Mouse (Mus musculus): Measurements from ENCODE around the gene Zg16.
"Not testable (repeated sequence)": the region's sequence is repeated elsewhere in the genome, so short reads cannot be mapped to it uniquely, and the experiment has no call there.

The Zg16 gene

GRCm38 (mm10) chr7:127087278-127088010 lies at the start of gene Zg16:
Gene Zg16, minus strand, starts transcription at chr7:127087328.
- not testable (repeated sequence) for DNase-seq

GRCm38 (mm10) chr7:127136181-127137071 lies 49.3 kb upstream of the Zg16 start:
- DNase-seq, result no peak

- no peak for DNase-seq
Observed at GRCm38 (mm10) chr7:127134821-127135447, 47.8 kb upstream of the Zg16 start.

- no peak for DNase-seq
Observed at GRCm38 (mm10) chr7:127133125-127133524, 46.0 kb upstream of the Zg16 start.

DNA sequence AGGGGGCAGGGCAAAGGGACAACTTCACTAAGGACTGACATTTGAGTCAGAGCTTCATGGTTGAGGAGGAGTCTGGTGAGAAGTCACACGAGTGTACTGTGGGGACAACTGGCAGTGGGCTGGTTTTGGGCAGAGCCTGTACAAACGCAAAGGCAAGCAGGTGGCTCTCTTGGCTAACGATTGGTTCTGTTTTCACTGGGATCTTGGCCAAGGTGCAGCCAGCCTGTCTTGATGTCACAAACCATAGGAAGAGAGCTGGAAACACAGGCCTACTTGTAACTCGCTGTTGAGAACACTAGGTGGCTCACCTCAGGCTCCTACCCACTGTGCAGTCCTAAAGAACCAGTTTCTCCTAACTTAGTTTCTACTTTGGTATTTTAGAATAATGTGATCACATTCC lies 42.5 kb upstream of the Zg16 start:
- no peak for DNase-seq

- DNase-seq, result no peak
Observed at GRCm38 (mm10) chr7:127121911-127122270, 34.8 kb upstream of the Zg16 start, which contains the start of gene Qprt. Gene Qprt, minus strand, starts transcription at chr7:127122226.

DNA sequence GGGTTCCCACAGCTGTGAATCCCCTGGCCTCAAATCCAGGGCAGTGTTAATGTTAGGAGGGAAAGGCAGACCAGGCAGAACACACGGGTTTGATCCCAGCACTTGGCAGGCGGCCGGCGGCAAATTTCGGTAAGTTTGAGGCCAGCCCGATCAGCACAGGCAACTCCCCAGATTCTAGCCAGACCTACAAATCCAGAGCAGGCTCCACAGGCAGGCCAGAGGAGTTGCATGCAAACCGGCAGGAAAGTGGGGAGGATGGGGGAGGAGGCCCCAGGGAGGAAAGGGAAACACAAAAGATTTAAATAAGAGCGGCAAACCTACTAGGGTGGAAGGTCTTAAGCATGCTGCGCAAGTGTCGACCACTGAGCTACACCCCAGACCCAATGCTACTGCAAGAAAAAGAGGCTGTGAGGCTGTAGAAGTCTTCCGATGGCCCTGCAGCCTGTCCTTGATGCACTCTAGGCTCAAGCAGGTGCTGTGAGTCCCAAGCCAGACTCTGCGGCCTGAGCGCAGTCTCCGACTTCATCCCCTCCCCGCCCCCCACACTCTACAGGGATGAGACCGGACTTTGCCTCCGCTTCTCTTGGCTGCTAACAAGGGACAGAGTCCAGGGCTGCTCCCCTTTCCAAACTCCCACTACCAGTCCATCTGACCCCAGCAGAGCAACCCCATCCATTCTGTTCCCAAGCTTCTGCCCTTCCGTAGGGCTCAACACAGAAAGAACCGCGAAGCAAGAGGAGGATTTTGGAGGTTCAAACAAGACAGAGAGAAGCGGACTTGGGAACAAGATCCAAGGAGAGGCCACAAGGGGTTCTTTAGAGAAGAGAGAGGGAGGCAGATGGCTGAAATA lies 34.2 kb upstream of the Zg16 start:
- DNase-seq, result no peak

DNA sequence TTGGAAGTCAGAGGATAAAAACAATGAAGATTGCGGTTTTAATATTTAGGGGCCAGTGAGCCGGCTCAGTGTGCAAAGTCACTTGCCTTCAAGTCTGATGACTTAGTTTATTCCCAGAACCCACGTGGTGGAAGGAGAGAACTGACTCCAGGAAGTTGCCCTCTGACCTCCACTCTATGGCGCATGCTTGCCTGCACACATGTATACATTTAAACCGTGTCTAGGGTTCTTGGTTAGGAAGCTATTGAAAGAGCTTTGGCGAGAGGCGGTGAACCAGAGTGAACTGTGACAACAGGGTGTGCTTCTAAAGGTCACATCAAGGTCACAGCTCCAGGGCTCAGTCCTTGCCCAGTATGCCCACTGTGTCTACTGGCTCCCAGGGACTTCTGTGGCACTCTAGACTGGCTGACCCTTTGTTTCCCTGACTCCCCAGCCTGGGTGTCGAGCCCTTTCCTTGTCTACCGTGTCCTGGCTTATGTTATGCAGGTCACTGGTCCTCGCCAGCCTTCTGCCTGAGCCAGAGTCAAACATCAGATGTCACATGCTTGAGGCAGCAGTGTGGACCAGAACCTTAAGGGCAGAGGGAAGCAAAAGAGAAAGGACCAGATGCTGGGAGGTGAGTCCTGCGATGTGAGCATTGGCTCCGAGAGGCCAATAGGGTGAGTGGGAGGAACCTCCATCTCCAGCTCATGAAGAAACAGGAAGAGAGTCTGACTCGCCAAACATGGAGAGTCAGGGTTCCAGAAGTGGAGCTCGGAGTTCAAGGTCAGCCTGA lies 31.7 kb upstream of the Zg16 start:
- no peak for DNase-seq

GRCm38 (mm10) chr7:127117948-127118347 lies 30.8 kb upstream of the Zg16 start:
- DNase-seq, result no peak

DNA sequence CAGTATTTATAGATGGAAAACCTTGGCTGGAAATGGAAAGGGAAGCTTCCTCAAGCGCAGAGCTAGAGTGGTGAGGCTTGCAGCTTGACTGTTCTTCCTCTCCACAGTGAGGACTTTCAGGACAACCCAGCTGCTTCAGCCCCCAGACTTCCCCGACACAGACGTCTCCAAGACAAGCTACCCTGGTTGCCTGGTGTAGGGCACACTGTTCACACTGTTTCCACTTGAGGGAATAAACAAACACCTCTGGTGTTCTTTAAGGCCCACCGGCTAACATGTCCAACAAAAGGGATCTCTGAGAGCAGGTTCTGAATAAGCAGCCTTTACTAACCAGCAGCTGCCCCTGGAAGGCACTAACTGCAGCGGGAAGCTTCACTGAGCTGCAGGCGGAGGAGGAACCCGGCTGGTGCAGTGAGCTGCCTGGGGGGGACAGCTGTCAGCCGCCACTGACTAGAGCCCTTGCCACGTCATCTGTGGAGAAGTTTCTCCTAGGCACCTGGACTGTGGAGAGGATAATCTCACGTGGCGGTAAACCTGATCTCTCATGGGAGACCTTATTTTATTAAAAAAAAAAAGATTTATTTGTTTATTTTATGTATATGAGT lies 29.3 kb upstream of the Zg16 start:
- DNase-seq, result no peak

DNA sequence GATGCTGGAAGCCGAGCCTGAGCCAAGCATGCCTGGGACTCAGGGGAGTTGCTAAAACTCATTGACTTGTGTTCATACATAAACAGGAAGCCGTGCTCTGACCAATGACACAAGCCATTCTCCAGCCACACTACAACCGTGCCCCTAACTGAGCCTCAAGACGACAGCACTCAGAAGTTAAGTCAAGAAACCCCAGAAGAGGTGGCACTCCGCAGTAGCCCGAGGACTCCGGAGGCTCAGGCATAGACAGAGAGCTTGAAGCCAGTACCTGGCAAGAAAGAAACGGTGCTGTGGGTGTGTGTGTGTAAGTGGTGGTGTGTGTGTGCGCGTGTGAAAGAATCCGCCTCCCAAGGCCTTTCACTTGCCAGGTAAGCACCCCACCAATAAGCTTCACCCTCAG lies 27.8 kb upstream of the Zg16 start:
- DNase-seq, result peak; percentile 79

- DNase-seq, result peak; percentile 86
Observed at GRCm38 (mm10) chr7:127113614-127114259, 26.6 kb upstream of the Zg16 start.

GRCm38 (mm10) chr7:127112921-127113597 lies 25.9 kb upstream of the Zg16 start:
- DNase-seq, result peak; percentile 57

DNA sequence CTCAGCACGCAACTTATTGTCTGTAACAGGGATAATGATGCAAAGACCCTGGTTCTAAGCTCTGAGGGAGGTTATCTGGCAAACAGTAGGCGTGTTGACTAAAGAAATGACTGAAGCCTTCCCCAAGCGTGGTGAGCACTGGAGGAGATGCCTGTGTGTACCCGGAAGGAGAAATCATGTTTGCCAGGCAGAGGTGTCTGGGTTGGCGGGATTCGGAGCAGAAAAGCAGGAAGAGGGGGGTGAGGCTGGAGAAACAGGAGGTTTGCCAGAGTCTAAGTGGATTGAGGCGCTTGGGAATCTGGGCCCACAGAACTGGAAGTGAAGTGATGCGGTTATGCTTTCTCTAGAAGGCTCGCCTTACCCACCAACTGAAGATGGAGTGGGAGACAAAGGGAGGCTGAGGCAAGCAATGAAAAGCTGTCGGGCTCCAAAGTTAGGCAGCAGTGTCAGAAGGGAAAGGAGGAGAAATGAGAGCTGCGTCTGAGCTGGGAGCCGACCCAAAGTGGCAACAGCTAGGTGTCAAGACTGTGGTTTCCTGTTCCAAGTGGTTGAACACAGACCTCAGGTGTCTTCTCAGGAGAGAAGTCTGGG lies 25.2 kb upstream of the Zg16 start:
- DNase-seq, result peak; percentile 75

DNA sequence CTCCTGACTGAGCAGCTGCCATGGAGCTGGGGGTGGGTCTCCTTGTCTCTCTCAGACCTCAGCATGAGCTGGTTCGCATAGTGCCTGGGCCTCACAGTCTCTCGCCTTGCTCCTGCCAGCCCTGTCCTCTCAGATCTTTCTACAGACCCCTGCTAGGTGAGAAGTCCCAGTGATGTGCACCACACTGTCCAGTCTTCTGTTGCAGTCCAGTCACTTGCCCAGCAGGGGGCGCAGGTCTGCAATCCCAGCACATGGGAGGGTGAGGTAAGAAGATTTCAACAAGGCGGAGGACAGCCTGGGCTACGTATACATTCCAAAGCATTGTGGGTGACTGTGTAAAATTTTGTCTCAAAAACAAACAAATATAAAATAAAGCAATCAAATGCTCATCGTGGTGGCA lies 24.3 kb upstream of the Zg16 start:
- DNase-seq, result peak; percentile 86

DNA sequence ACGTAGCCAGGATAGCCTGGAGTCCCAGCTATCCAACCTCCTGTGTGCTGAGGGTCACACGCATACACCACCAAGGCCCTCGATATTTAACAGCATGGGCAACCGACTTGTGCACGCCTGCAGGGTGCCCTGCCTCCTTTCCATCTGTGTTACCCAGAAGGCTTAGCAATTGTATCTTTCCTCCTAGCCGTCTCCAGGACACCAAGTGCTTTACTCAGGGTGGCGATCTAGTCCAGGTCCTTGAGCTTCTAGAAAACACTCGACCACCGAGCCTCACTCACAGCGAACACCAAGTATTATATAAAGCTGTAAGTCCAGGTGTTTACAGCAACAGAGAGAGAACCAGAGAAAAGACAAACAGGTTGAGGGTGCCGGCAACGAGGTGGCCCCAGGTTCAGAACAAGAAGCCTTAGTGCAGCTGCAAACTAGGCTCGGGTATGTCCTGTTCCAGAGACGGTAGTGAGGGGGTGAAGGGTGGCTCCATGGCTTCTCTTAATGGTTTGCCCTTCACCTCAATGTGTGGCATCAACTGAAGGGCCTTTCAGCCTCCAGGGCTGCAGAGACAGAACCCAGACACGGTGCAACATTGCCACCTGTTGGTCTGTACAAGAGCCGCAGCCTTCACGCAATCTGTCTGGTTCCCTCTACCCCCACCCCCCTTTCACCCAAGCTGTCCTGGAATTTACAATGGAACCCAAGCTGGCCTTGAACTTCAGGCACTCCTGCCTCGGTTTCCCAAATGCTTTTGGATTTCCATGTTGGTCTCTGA lies 23.3 kb upstream of the Zg16 start:
- DNase-seq, result peak; percentile 95

GRCm38 (mm10) chr7:127105551-127105950 lies 18.4 kb upstream of the Zg16 start:
- DNase-seq, result no peak

DNA sequence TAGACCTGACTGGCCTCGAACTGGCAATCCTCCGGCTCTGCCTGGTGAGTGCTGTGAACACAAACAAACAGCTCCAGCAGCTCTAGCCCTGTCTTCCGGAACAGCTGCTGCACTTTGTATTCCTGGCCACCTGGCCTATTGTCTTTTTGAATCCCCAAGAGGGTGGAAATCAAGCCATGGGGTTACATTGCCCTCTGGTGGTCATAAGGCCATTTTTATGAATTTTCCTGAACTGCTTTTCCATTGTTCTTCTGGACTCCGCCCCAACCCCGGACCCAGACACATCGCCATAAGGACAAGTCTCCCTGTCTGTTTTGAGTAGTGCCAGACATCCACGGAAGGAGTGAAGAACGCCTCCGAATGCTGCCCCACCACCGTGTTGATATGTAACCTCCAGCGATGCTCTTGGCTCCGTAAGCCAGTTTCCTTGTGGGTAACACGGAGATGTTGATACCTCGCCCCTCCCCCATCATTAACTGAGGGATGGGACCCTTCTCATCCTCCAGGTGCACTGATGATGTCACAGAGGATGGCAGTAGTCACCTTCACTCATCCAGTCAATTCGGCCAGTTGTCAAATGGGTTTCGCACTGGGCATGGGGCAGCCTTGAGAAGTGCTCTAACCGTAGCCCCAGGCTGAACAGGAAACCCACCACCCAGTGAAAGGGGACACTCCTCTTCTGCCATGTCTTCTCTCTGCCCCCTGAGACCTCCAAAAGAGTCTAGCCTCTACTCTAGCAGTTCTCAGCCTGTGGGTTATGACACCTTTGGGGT lies 17.6 kb upstream of the Zg16 start:
- peak; percentile 97 for DNase-seq

Measured in heart, adult 11 months (tissue).